Mouse (Mus musculus) megakaryocyte, embryonic 14.5 days (primary cell): ENCODE data around the gene Rbm25. TPM values are rescaled to one million over a fixed set of nuclear protein-coding genes. Genes with fewer than 3 reads are reported as not detected.

Experiments
- H3K27me3 ChIP-seq: replicated peaks from 2 replicates; pipeline ENCODE3; 2012; ENCODE audit warnings: inconsistent platforms
- H3K36me3 ChIP-seq: replicated peaks from 2 replicates; pipeline ENCODE3; 2012; ENCODE audit warnings: low read length, inconsistent platforms, mixed read lengths
- H3K4me1 ChIP-seq: 2 replicates; pipeline ENCODE4 v1.6.1; 2012; ENCODE audit warnings: inconsistent platforms
- H3K4me3 ChIP-seq: replicated peaks from 2 replicates; pipeline ENCODE3; 2012; ENCODE audit warnings: moderate library complexity, mild to moderate bottlenecking, inconsistent platforms
- H3K9me3 ChIP-seq: 2 replicates; pipeline ENCODE4 v1.6.1; 2012; ENCODE audit warnings: inconsistent platforms
- FLI1 ChIP-seq: IDR thresholded peaks from 2 replicates; pipeline ENCODE4 v1.6.1; 2012; ENCODE audit warnings: low read length, inconsistent platforms, mixed read lengths
- GATA1 ChIP-seq: IDR thresholded peaks from 3 replicates; pipeline ENCODE4 v1.6.1; 2012; ENCODE audit warnings: mixed read lengths, low read length, inconsistent platforms, borderline replicate concordance
- polyA plus RNA-seq: library from polyadenylated mRNA; stranded (reverse); fragments of >175 nt; gene quantifications from 2 replicates; pipeline ENCODE4 v1.2.3, GENCODE M21; 2012; ENCODE audit warnings: low replicate concordance; ENCODE audit not compliant: insufficient read depth

Rbm25 gene
- polyA plus RNA-seq, 1 experiment = 56.3 TPM

GRCm38 (mm10) chr12:83641233-83641632 is 10.2 kb downstream of the Rbm25 start:
- H3K4me3 ChIP-seq = no peak overlapping the region
- H3K9me3 ChIP-seq = no peaks in the 10 kb centered on the region
- H3K4me1 ChIP-seq = peaks cover 21% of the 10 kb centered on the region
- H3K36me3 ChIP-seq = peaks cover 87% of the 10 kb centered on the region
- H3K27me3 ChIP-seq = no peaks in the 10 kb centered on the region
- TF ChIP-seq FLI1 = no peak
- no peak for TF ChIP-seq GATA1

- Histone ChIP-seq H3K27me3 (no peaks in the 10 kb centered on the region), H3K4me1 (peaks cover 7% of the 10 kb centered on the region; the same call in 1 of the 2 replicates), H3K36me3 (peaks cover 86% of the 10 kb centered on the region), H3K4me3 (no peak overlapping the region), H3K9me3 (no peaks in the 10 kb centered on the region)
- no peak for TF ChIP-seq GATA1
- no peak for TF ChIP-seq FLI1
These were observed 12.1 kb downstream of the Rbm25 start for GRCm38 (mm10) chr12:83643116-83643515.

- Histone ChIP-seq H3K9me3 (no peaks in the 10 kb centered on the region), H3K27me3 (no peaks in the 10 kb centered on the region), H3K4me3 (no peak overlapping the region), H3K36me3 (peaks cover 91% of the 10 kb centered on the region), H3K4me1 (peaks cover 32% of the 10 kb centered on the region)
- TF ChIP-seq FLI1 = no peak
- no peak for TF ChIP-seq GATA1
These were observed 19.3 kb downstream of the Rbm25 start for GRCm38 (mm10) chr12:83650346-83650745.

GRCm38 (mm10) chr12:83651414-83651813 is 20.4 kb downstream of the Rbm25 start:
- H3K27me3 ChIP-seq = no peaks in the 10 kb centered on the region
- H3K4me1 ChIP-seq = peaks cover 32% of the 10 kb centered on the region
- TF ChIP-seq FLI1 (no peak), GATA1 (no peak)
- H3K36me3 ChIP-seq = peaks cover 90% of the 10 kb centered on the region
- no peaks in the 10 kb centered on the region for H3K9me3 ChIP-seq
- no peak overlapping the region for H3K4me3 ChIP-seq

GRCm38 (mm10) chr12:83685466-83685865 is 54.4 kb downstream of the Rbm25 start:
- no peak overlapping the region for H3K4me3 ChIP-seq

GRCm38 (mm10) chr12:83686575-83687350 is 55.7 kb downstream of the Rbm25 start:
- H3K36me3 ChIP-seq = peaks cover 37% of the 10 kb centered on the region
- no peaks in the 10 kb centered on the region for H3K9me3 ChIP-seq
- no peaks in the 10 kb centered on the region for H3K27me3 ChIP-seq
- no peak for TF ChIP-seq GATA1
- no peak for TF ChIP-seq FLI1
- no peak overlapping the region for H3K4me3 ChIP-seq
- peaks cover 41% of the 10 kb centered on the region for H3K4me1 ChIP-seq

More at GRCm38 (mm10) chr12:83685466-83685865, 54.4 kb downstream of the Rbm25 start:
- Histone ChIP-seq H3K36me3 (peaks cover 40% of the 10 kb centered on the region), H3K9me3 (no peaks in the 10 kb centered on the region), H3K4me1 (peaks cover 30% of the 10 kb centered on the region), H3K27me3 (no peaks in the 10 kb centered on the region)
- TF ChIP-seq FLI1 = no peak
- TF ChIP-seq GATA1 = no peak

GRCm38 (mm10) chr12:83687934-83688315 is 56.9 kb downstream of the Rbm25 start, which contains the start of gene Psen1:
Gene Psen1 (plus strand): TSS chr12:83688152.
- peak within 1 kb of the TSS; percentile 96 for H3K4me3 ChIP-seq
- H3K9me3 ChIP-seq = no peaks in the 10 kb centered on the region
- no peaks in the 10 kb centered on the region for H3K27me3 ChIP-seq
- peaks cover 52% of the 10 kb centered on the region for H3K4me1 ChIP-seq
- peaks cover 37% of the 10 kb centered on the region for H3K36me3 ChIP-seq
- TF ChIP-seq FLI1 = peak; percentile 74; the same call in 1 of the 2 replicates
- no peak for TF ChIP-seq GATA1

GRCm38 (mm10) chr12:83688316-83689086 is 57.5 kb downstream of the Rbm25 start:
- H3K4me3 ChIP-seq = peak overlapping the region; percentile 96
- peaks cover 57% of the 10 kb centered on the region for H3K4me1 ChIP-seq
- peaks cover 38% of the 10 kb centered on the region for H3K36me3 ChIP-seq
- no peaks in the 10 kb centered on the region for H3K9me3 ChIP-seq
- TF ChIP-seq GATA1 (no peak), FLI1 (no peak)
- H3K27me3 ChIP-seq = no peaks in the 10 kb centered on the region

GRCm38 (mm10) chr12:83689087-83689432 is 58.0 kb downstream of the Rbm25 start:
- Histone ChIP-seq H3K27me3 (no peaks in the 10 kb centered on the region), H3K4me1 (peaks cover 61% of the 10 kb centered on the region), H3K9me3 (no peaks in the 10 kb centered on the region), H3K4me3 (peak overlapping the region; percentile 96), H3K36me3 (peaks cover 33% of the 10 kb centered on the region)
- TF ChIP-seq GATA1 = no peak
- TF ChIP-seq FLI1 = no peak

- H3K4me3 ChIP-seq = no peak overlapping the region
- no peaks in the 10 kb centered on the region for H3K27me3 ChIP-seq
- H3K36me3 ChIP-seq = peaks cover 49% of the 10 kb centered on the region
- peaks cover 69% of the 10 kb centered on the region for H3K4me1 ChIP-seq
- TF ChIP-seq FLI1 (no peak), GATA1 (no peak)
- H3K9me3 ChIP-seq = no peaks in the 10 kb centered on the region
These were observed 63.0 kb downstream of the Rbm25 start for GRCm38 (mm10) chr12:83694011-83694410.
